ENCODE assay signal across 10 mouse cellular contexts in genomic region chr4:134511730-134512129, GRCm38 (mm10). TPM values are rescaled to one million over a fixed set of nuclear protein-coding genes. Genes with fewer than 3 reads are reported as not detected.
DNase-seq lines count a peak whose midpoint lies in the region; ATAC-seq and TF ChIP-seq lines count a peak whose summit lies in the region.
"Had no signal": no experiment of that assay in that cellular context is flagged by ENCODE, and none has a peak within 500 bp of the region (broad histone marks: within the 10 kb centered on the region; RNA-seq: fewer than 3 reads in every experiment).

No protein-coding gene starts in this region.

- H3K27ac ChIP-seq in kidney, embryonic 16.5 days (ENCODE audit: low read length), result no peak overlapping the region
- no peak overlapping the region for H3K27ac ChIP-seq in embryonic facial prominence, embryonic 11.5 days (replicated peaks; ENCODE audit: low read depth, low read length)
- H3K27ac ChIP-seq in hindbrain, postnatal 0 days, result no peak overlapping the region
- no peak overlapping the region for H3K27ac ChIP-seq in midbrain, embryonic 13.5 days

- ATAC-seq in kidney, embryonic 16.5 days (ENCODE audit: low FRiP score, low TSS enrichment), result no peak
- no peak for ATAC-seq in embryonic facial prominence, embryonic 11.5 days (replicated peaks; ENCODE audit: insufficient number of reproducible peaks, low FRiP score, low TSS enrichment, low read depth)
- no peak for ATAC-seq in hindbrain, postnatal 0 days
- ATAC-seq in midbrain, embryonic 13.5 days, result no peak

- TF ChIP-seq CTCF in hindbrain, postnatal 0 days (IDR thresholded peaks at IDR 0.05; ENCODE audit: low read depth), result no peak

- WGBS in kidney, embryonic 16.5 days, result 68% methylated on average over 6 of the region's 6 CpGs
- WGBS in embryonic facial prominence, embryonic 11.5 days, result 83% methylated on average over 6 of the region's 6 CpGs
- WGBS in hindbrain, postnatal 0 days, result 76% methylated on average over 6 of the region's 6 CpGs
- WGBS in midbrain, embryonic 13.5 days, result 77% methylated on average over 6 of the region's 6 CpGs

- no peaks in the 10 kb centered on the region for H3K9me3 ChIP-seq in kidney, embryonic 16.5 days (ENCODE audit: low read length)
- H3K9me3 ChIP-seq in embryonic facial prominence, embryonic 11.5 days (replicated peaks; ENCODE audit: control insufficient read depth, low read length), result no peaks in the 10 kb centered on the region
- no peaks in the 10 kb centered on the region for H3K9me3 ChIP-seq in hindbrain, postnatal 0 days (ENCODE audit: low read length)
- H3K9me3 ChIP-seq in midbrain, embryonic 13.5 days, result no peaks in the 10 kb centered on the region

- H3K4me3 ChIP-seq in kidney, embryonic 16.5 days (ENCODE audit: low read length), result peak overlapping the region; percentile 72
- peak overlapping the region; percentile 67 for H3K4me3 ChIP-seq in embryonic facial prominence, embryonic 11.5 days (ENCODE audit: low read depth, low read length)
- H3K4me3 ChIP-seq in hindbrain, postnatal 0 days (ENCODE audit: low read length), result peak overlapping the region; percentile 40
- H3K4me3 ChIP-seq in midbrain, embryonic 13.5 days (replicated peaks), result peak overlapping the region; percentile 51

- no peaks in the 10 kb centered on the region for H3K36me3 ChIP-seq in kidney, embryonic 16.5 days (ENCODE audit: insufficient read depth, low read length)
- no peaks in the 10 kb centered on the region for H3K36me3 ChIP-seq in embryonic facial prominence, embryonic 11.5 days (replicated peaks; ENCODE audit: control insufficient read depth, insufficient read depth, low read depth, low read length)
- peaks cover 17% of the 10 kb centered on the region for H3K36me3 ChIP-seq in hindbrain, postnatal 0 days (ENCODE audit: insufficient read depth, low read length)
- H3K36me3 ChIP-seq in midbrain, embryonic 13.5 days, result peaks cover 10% of the 10 kb centered on the region

- peaks cover 7% of the 10 kb centered on the region for H3K4me1 ChIP-seq in kidney, embryonic 16.5 days (ENCODE audit: insufficient read depth, low read length)
- no peaks in the 10 kb centered on the region for H3K4me1 ChIP-seq in embryonic facial prominence, embryonic 11.5 days (ENCODE audit: control insufficient read depth, insufficient read depth, low read length)
- no peaks in the 10 kb centered on the region for H3K4me1 ChIP-seq in hindbrain, postnatal 0 days (ENCODE audit: insufficient read depth, low read length)
- H3K4me1 ChIP-seq in midbrain, embryonic 13.5 days (replicated peaks), result peaks cover 16% of the 10 kb centered on the region

- no peaks in the 10 kb centered on the region for H3K27me3 ChIP-seq in kidney, embryonic 16.5 days (ENCODE audit: insufficient read depth, low read length)
- H3K27me3 ChIP-seq in embryonic facial prominence, embryonic 11.5 days (ENCODE audit: control insufficient read depth, insufficient read depth, low read length), result no peaks in the 10 kb centered on the region
- H3K27me3 ChIP-seq in hindbrain, postnatal 0 days (ENCODE audit: insufficient read depth, low read length), result no peaks in the 10 kb centered on the region
- no peaks in the 10 kb centered on the region for H3K27me3 ChIP-seq in midbrain, embryonic 13.5 days

- H3K4me2 ChIP-seq in kidney, embryonic 16.5 days (replicated peaks; ENCODE audit: low read depth, low read length), result peak overlapping the region; percentile 91
- peak overlapping the region; percentile 83 for H3K4me2 ChIP-seq in embryonic facial prominence, embryonic 11.5 days (ENCODE audit: low read depth, low read length)
- peak overlapping the region; percentile 71 for H3K4me2 ChIP-seq in hindbrain, postnatal 0 days (ENCODE audit: low read depth, low read length)
- peak overlapping the region; percentile 83 for H3K4me2 ChIP-seq in midbrain, embryonic 13.5 days (replicated peaks)

- 0 out of 2 replicates have a peak overlapping the region, but pooled peaks have one; percentile 49 for H3K9ac ChIP-seq in kidney, embryonic 16.5 days (replicated peaks; ENCODE audit: low read length)
- H3K9ac ChIP-seq in embryonic facial prominence, embryonic 11.5 days (replicated peaks; ENCODE audit: low read length), result no peak overlapping the region
- peak overlapping the region; percentile 36; the same call in 1 of the 2 replicates for H3K9ac ChIP-seq in hindbrain, postnatal 0 days (replicated peaks; ENCODE audit: low read length)
- H3K9ac ChIP-seq in midbrain, embryonic 13.5 days (replicated peaks), result no peak overlapping the region

- no peak for DNase-seq in kidney, adult 11 months
- no peak for DNase-seq in embryonic facial prominence, embryonic 11.5 days (ENCODE audit: low spot score)
- no peak for DNase-seq in hindbrain, postnatal 0 days (ENCODE audit: low spot score)
- no peak for DNase-seq in urinary bladder, adult 18-20 months (ENCODE audit: low spot score in 2 of 2)
- DNase-seq in right cerebral cortex, postnatal 25 days, result no peak
- no peak for DNase-seq in layer of hippocampus, postnatal 36 days
- DNase-seq: cerebellum, adult 9-10 months had no signal

RNA-seq across cellular contexts. Expression of gene Aunip, which starts 0.9 kb away (rescaled TPM):
- polyA plus RNA-seq in kidney, embryonic 16.5 days (2015; fragmentation: Nextera tagmentation; extraction: Ambion mirVana), result 15.1 and 16.3 TPM in 2 replicates
- 7.0 and 8.3 TPM in 2 replicates for polyA plus RNA-seq in embryonic facial prominence, embryonic 11.5 days (2014; fragmentation: Nextera tagmentation; extraction: Ambion mirVana)
- total RNA-seq in hindbrain, postnatal 0 days (2014; rRNA removed), result 2.2 and 2.7 TPM in 2 replicates
- 2.2 and 2.6 TPM in 2 replicates for polyA plus RNA-seq in hindbrain, postnatal 0 days (2015; fragmentation: Nextera tagmentation; extraction: Ambion mirVana)
- 3.9 and 4.4 TPM in 2 replicates for polyA plus RNA-seq in midbrain, embryonic 13.5 days (2015; fragmentation: Nextera tagmentation; extraction: Ambion mirVana)
- 1 to 10 TPM in 1 of 2 experiments, not detected in 1; 1.3 TPM for total RNA-seq in layer of hippocampus, postnatal 36 days (2021)
- total RNA-seq: neutrophil, adult 5-6 weeks had no signal

RNA-seq across cellular contexts. Expression of gene Paqr7, which starts 15.2 kb away (rescaled TPM):
- 3.3 and 4.4 TPM in 2 replicates for polyA plus RNA-seq in kidney, embryonic 16.5 days (2015; fragmentation: Nextera tagmentation; extraction: Ambion mirVana)
- 0.87 and 0.93 TPM in 2 replicates for polyA plus RNA-seq in embryonic facial prominence, embryonic 11.5 days (2014; fragmentation: Nextera tagmentation; extraction: Ambion mirVana)
- total RNA-seq in hindbrain, postnatal 0 days (2014; rRNA removed), result 121 and 142 TPM in 2 replicates
- polyA plus RNA-seq in hindbrain, postnatal 0 days (2015; fragmentation: Nextera tagmentation; extraction: Ambion mirVana), result 41.1 and 43.5 TPM in 2 replicates
- polyA plus RNA-seq in midbrain, embryonic 13.5 days (2015; fragmentation: Nextera tagmentation; extraction: Ambion mirVana), result 10.8 and 12.8 TPM in 2 replicates
- 10 to 100 TPM; 63.6 to 69.1 TPM for total RNA-seq in layer of hippocampus, postnatal 36 days (2021)

RNA-seq across cellular contexts. Expression of gene Mtfr1l, which starts 23.5 kb away (rescaled TPM):
- polyA plus RNA-seq in kidney, embryonic 16.5 days (2015; fragmentation: Nextera tagmentation; extraction: Ambion mirVana), result 126 and 127 TPM in 2 replicates
- polyA plus RNA-seq in embryonic facial prominence, embryonic 11.5 days (2014; fragmentation: Nextera tagmentation; extraction: Ambion mirVana), result 137 and 138 TPM in 2 replicates
- 133 and 146 TPM in 2 replicates for total RNA-seq in hindbrain, postnatal 0 days (2014; rRNA removed)
- polyA plus RNA-seq in hindbrain, postnatal 0 days (2015; fragmentation: Nextera tagmentation; extraction: Ambion mirVana), result 177 and 182 TPM in 2 replicates
- polyA plus RNA-seq in midbrain, embryonic 13.5 days (2015; fragmentation: Nextera tagmentation; extraction: Ambion mirVana), result 149 and 155 TPM in 2 replicates
- 10 to 100 TPM; 63.2 to 64.7 TPM for total RNA-seq in layer of hippocampus, postnatal 36 days (2021)

RNA-seq across cellular contexts. Expression of gene Selenon, which starts 40.2 kb away (rescaled TPM):
- polyA plus RNA-seq in kidney, embryonic 16.5 days (2015; fragmentation: Nextera tagmentation; extraction: Ambion mirVana), result 9.5 and 9.7 TPM in 2 replicates
- 23.6 and 34.4 TPM in 2 replicates for polyA plus RNA-seq in embryonic facial prominence, embryonic 11.5 days (2014; fragmentation: Nextera tagmentation; extraction: Ambion mirVana)
- total RNA-seq in hindbrain, postnatal 0 days (2014; rRNA removed), result 30.4 and 32.7 TPM in 2 replicates
- polyA plus RNA-seq in hindbrain, postnatal 0 days (2015; fragmentation: Nextera tagmentation; extraction: Ambion mirVana), result 10.0 and 11.3 TPM in 2 replicates
- polyA plus RNA-seq in midbrain, embryonic 13.5 days (2015; fragmentation: Nextera tagmentation; extraction: Ambion mirVana), result 11.1 and 11.5 TPM in 2 replicates
- 10 to 100 TPM; 16.0 to 18.0 TPM for total RNA-seq in layer of hippocampus, postnatal 36 days (2021)

RNA-seq across cellular contexts. Expression of gene Stmn1, which starts 43.6 kb away (rescaled TPM):
- 1,595 and 1,651 TPM in 2 replicates for polyA plus RNA-seq in kidney, embryonic 16.5 days (2015; fragmentation: Nextera tagmentation; extraction: Ambion mirVana)
- polyA plus RNA-seq in embryonic facial prominence, embryonic 11.5 days (2014; fragmentation: Nextera tagmentation; extraction: Ambion mirVana), result 3,252 and 3,396 TPM in 2 replicates
- 667 and 752 TPM in 2 replicates for total RNA-seq in hindbrain, postnatal 0 days (2014; rRNA removed)
- 4,115 and 4,307 TPM in 2 replicates for polyA plus RNA-seq in hindbrain, postnatal 0 days (2015; fragmentation: Nextera tagmentation; extraction: Ambion mirVana)
- 7,568 and 8,132 TPM in 2 replicates for polyA plus RNA-seq in midbrain, embryonic 13.5 days (2015; fragmentation: Nextera tagmentation; extraction: Ambion mirVana)
- total RNA-seq in layer of hippocampus, postnatal 36 days (2021), result 100 to 1,000 TPM; 338 to 365 TPM

Comparison
In these comparisons a context has a peak if more than half of its experiments do, and no peak if none do; other contexts are left out.
1. H3K9ac ChIP-seq: peak in kidney, embryonic 16.5 days (single experiment) and hindbrain, postnatal 0 days (single experiment); none in embryonic facial prominence, embryonic 11.5 days (single experiment) and midbrain, embryonic 13.5 days (single experiment).
2. Peak in every context shown above with its lines, with median percentiles within 50 percentile points of each other: H3K4me2 ChIP-seq and H3K4me3 ChIP-seq.